ENCODE assay signal across 10 mouse cellular contexts in the genomic region with DNA sequence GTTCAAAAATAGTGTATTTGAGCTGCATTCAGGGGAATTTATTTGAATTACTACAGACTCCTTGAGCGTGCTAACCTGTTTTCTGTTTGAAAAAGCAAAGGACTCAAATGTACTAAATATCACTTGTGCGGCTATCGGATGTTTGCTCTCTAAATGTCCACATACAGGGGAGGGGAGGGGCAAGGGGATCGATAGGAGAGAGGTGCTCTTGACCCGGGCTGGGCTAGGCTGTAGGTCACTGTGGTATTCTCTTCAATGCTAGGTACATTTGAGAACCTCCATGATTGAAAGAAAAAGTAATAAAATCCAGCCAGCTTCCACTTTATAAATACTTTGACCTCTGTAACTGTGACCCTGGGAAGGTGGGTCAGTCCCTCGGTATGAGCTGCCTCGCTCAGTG. TPM values are rescaled to one million over a fixed set of nuclear protein-coding genes. Genes with fewer than 3 reads are reported as not detected.
DNase-seq lines count a peak whose midpoint lies in the region; ATAC-seq lines count a peak whose summit lies in the region.
"Had no signal": no experiment of that assay in that cellular context is flagged by ENCODE, and none has a peak within 500 bp of the region (broad histone marks: within the 10 kb centered on the region; RNA-seq: fewer than 3 reads in every experiment).

No protein-coding gene starts in this region.

- 37% methylated on average over 7 of the region's 7 CpGs for WGBS in lung, embryonic 16.5 days
- WGBS in hindbrain, embryonic 10.5 days = 55% methylated on average over 7 of the region's 7 CpGs
- whole genome bisulfite sequencing in liver, embryonic 12.5 days (ENCODE audit: insufficient replicate concordance) = 57% methylated on average over 7 of the region's 7 CpGs
- WGBS in stomach, embryonic 14.5 days = 45% methylated on average over 7 of the region's 7 CpGs

- intact Hi-C loops in heart, postnatal 10 days (cut with DNase I) = no loop called here

- H3K27me3 ChIP-seq in lung, embryonic 16.5 days (ENCODE audit: control insufficient read depth, insufficient read depth, low read depth, low read length) = no peaks in the 10 kb centered on the region
- no peaks in the 10 kb centered on the region for H3K27me3 ChIP-seq in hindbrain, embryonic 10.5 days (ENCODE audit: insufficient read depth, poor library complexity, severe bottlenecking)
- H3K27me3 ChIP-seq in liver, embryonic 12.5 days (replicated peaks) = no peaks in the 10 kb centered on the region; the same call in 1 of the 2 replicates
- H3K27me3 ChIP-seq in stomach, embryonic 14.5 days (ENCODE audit: control insufficient read depth, insufficient read depth, low read length) = no peaks in the 10 kb centered on the region

- H3K4me1 ChIP-seq in lung, embryonic 16.5 days (replicated peaks; ENCODE audit: control insufficient read depth, insufficient read depth, low read length) = peaks cover 26% of the 10 kb centered on the region
- peaks cover 79% of the 10 kb centered on the region for H3K4me1 ChIP-seq in hindbrain, embryonic 10.5 days (replicated peaks)
- 0 out of 2 replicates have a peak, but pooled peaks cover 3% of the 10 kb centered on the region for H3K4me1 ChIP-seq in liver, embryonic 12.5 days
- peaks cover 23% of the 10 kb centered on the region for H3K4me1 ChIP-seq in stomach, embryonic 14.5 days (ENCODE audit: control insufficient read depth, insufficient read depth, low read length)

- H3K27ac ChIP-seq in lung, embryonic 16.5 days (ENCODE audit: low read length) = no peak overlapping the region
- H3K27ac ChIP-seq in hindbrain, embryonic 10.5 days = peak overlapping the region; percentile 79
- no peak overlapping the region for H3K27ac ChIP-seq in liver, embryonic 12.5 days
- H3K27ac ChIP-seq in stomach, embryonic 14.5 days (ENCODE audit: low read length) = no peak overlapping the region
- H3K27ac ChIP-seq: macrophage had no signal

- H3K9me3 ChIP-seq in lung, embryonic 16.5 days (ENCODE audit: control insufficient read depth, low read length) = no peaks in the 10 kb centered on the region
- no peaks in the 10 kb centered on the region for H3K9me3 ChIP-seq in hindbrain, embryonic 10.5 days
- H3K9me3 ChIP-seq in liver, embryonic 12.5 days (replicated peaks) = no peaks in the 10 kb centered on the region
- H3K9me3 ChIP-seq in stomach, embryonic 14.5 days (ENCODE audit: control insufficient read depth, low read depth, low read length) = no peaks in the 10 kb centered on the region

- DNase-seq in lung, postnatal 10 days = no peak
- no peak for DNase-seq in hindbrain, embryonic 10.5 days (ENCODE audit: low spot score)
- no peak for DNase-seq in heart, postnatal 10 days
- no peak for DNase-seq in left cerebral cortex, adult 18-20 months (ENCODE audit: low spot score in 2 of 2)
- no peak for DNase-seq in adipocyte (ENCODE audit: low spot score)

- peak overlapping the region; percentile 37 for H3K4me3 ChIP-seq in lung, embryonic 16.5 days (ENCODE audit: low read length)
- H3K4me3 ChIP-seq in hindbrain, embryonic 10.5 days = 0 out of 2 replicates have a peak overlapping the region, but pooled peaks have one; percentile 9
- no peak overlapping the region for H3K4me3 ChIP-seq in liver, embryonic 12.5 days
- peak overlapping the region; percentile 22; the same call in 1 of the 2 replicates for H3K4me3 ChIP-seq in stomach, embryonic 14.5 days (ENCODE audit: low read depth, low read length)

- ATAC-seq in lung, embryonic 16.5 days (ENCODE audit: low read depth) = no peak
- ATAC-seq in liver, embryonic 12.5 days = peak; percentile 57; the same call in 1 of the 2 replicates
- ATAC-seq in stomach, embryonic 14.5 days (ENCODE audit: insufficient number of reproducible peaks, insufficient read depth, low FRiP score, low read depth) = no peak

- peak overlapping the region; percentile 52; the same call in 1 of the 2 replicates for H3K9ac ChIP-seq in lung, embryonic 16.5 days (ENCODE audit: low read length)
- H3K9ac ChIP-seq in liver, embryonic 12.5 days = no peak overlapping the region
- no peak overlapping the region for H3K9ac ChIP-seq in stomach, embryonic 14.5 days (replicated peaks; ENCODE audit: low read depth, low read length)

- no peaks in the 10 kb centered on the region for H3K36me3 ChIP-seq in lung, embryonic 16.5 days (ENCODE audit: control insufficient read depth, insufficient read depth, low read length)
- peaks cover 45% of the 10 kb centered on the region for H3K36me3 ChIP-seq in hindbrain, embryonic 10.5 days
- no peaks in the 10 kb centered on the region for H3K36me3 ChIP-seq in liver, embryonic 12.5 days
- H3K36me3 ChIP-seq in stomach, embryonic 14.5 days (ENCODE audit: control insufficient read depth, insufficient read depth, low read length) = no peaks in the 10 kb centered on the region

- H3K4me2 ChIP-seq in lung, embryonic 16.5 days (ENCODE audit: low read depth, low read length) = peak overlapping the region; percentile 52
- peak overlapping the region; percentile 20; the same call in 1 of the 2 replicates for H3K4me2 ChIP-seq in liver, embryonic 12.5 days
- H3K4me2 ChIP-seq in stomach, embryonic 14.5 days (replicated peaks; ENCODE audit: low read depth, low read length) = peak overlapping the region; percentile 40

RNA-seq across cellular contexts. Expression of a gene that starts 33.1 kb away (rescaled TPM):
- polyA plus RNA-seq in lung, embryonic 16.5 days (2015; fragmentation: Nextera tagmentation; extraction: Ambion mirVana) = 8.9 and 9.5 TPM in 2 replicates
- polyA plus RNA-seq in hindbrain, embryonic 10.5 days (2016; fragmentation: Nextera tagmentation; extraction: Ambion mirVana) = 52.8 and 89.7 TPM in 2 replicates
- polyA plus RNA-seq in liver, embryonic 12.5 days (2016; fragmentation: Nextera tagmentation; extraction: Ambion mirVana) = 0.60 and 0.75 TPM in 2 replicates
- polyA plus RNA-seq in stomach, embryonic 14.5 days (2014; fragmentation: Nextera tagmentation; extraction: Ambion mirVana) = 13.2 and 14.7 TPM in 2 replicates
- total RNA-seq in heart, postnatal 10 days (2021) = 1 to 10 TPM; 4.1 to 4.7 TPM
- total RNA-seq in left cerebral cortex, adult 18-20 months (2021) = 100 to 1,000 TPM; 109 to 122 TPM
- total RNA-seq: common myeloid progenitor, adult 5-6 weeks had no signal
- polyA plus RNA-seq: macrophage had no signal
